24 mouse cellular contexts compared by ENCODE assay signal in the genomic region with DNA sequence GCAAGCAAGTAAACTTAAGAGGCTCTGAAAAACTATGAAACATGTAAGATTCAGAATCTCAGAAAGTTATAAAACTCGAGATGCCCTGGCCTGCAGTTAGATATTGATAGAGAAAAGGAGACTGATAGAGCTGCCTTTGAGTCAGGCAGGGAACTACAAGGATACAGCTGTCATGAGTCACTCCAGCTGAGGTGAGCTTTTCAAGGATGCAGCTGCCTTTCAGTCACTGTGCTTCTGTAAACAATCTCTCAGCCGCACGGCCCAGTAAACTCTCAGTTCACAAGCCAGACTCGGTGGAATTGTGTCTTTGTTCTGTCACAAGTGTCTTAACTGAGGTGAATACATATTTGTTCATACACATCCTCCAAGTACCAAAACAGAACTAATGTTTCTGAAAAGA.
DNase-seq lines count a peak whose midpoint lies in the region; ATAC-seq and TF ChIP-seq lines count a peak whose summit lies in the region.
"Had no signal": no experiment of that assay in that cellular context is flagged by ENCODE, and none has a peak within 500 bp of the region (broad histone marks: within the 10 kb centered on the region; RNA-seq: fewer than 3 reads in every experiment).

No protein-coding gene starts in this region.

- H3K9ac ChIP-seq in lung, postnatal 0 days (replicated peaks; ENCODE audit: low read depth): no peak overlapping the region
- no peak overlapping the region for H3K9ac ChIP-seq in embryonic facial prominence, embryonic 14.5 days (ENCODE audit: low read depth, low read length)
- H3K9ac ChIP-seq: forebrain, embryonic 12.5 days; heart, embryonic 15.5 days; hindbrain, embryonic 15.5 days; limb, embryonic 13.5 days; liver, embryonic 12.5 days had no signal

- no peak overlapping the region for H3K4me3 ChIP-seq in lung, postnatal 0 days (ENCODE audit: low read depth, low read length)
- H3K4me3 ChIP-seq in embryonic facial prominence, embryonic 14.5 days (ENCODE audit: low read depth, low read length): no peak overlapping the region
- H3K4me3 ChIP-seq: forebrain, embryonic 12.5 days; heart, embryonic 15.5 days; hindbrain, embryonic 15.5 days; limb, embryonic 13.5 days; liver, embryonic 12.5 days had no signal

- no peak for TF ChIP-seq CTCF in lung, postnatal 0 days (IDR thresholded peaks at IDR 0.05)

- no peaks in the 10 kb centered on the region for H3K9me3 ChIP-seq in lung, postnatal 0 days (ENCODE audit: low read length)
- no peaks in the 10 kb centered on the region for H3K9me3 ChIP-seq in embryonic facial prominence, embryonic 14.5 days (ENCODE audit: control insufficient read depth, low read length)
- H3K9me3 ChIP-seq: forebrain, embryonic 12.5 days; heart, embryonic 15.5 days; hindbrain, embryonic 15.5 days; limb, embryonic 13.5 days; liver, embryonic 12.5 days had no signal

- no peak overlapping the region for H3K27ac ChIP-seq in lung, postnatal 0 days (ENCODE audit: low read length)
- H3K27ac ChIP-seq in embryonic facial prominence, embryonic 14.5 days (replicated peaks; ENCODE audit: low read depth, low read length): no peak overlapping the region
- H3K27ac ChIP-seq: forebrain, embryonic 12.5 days; heart, embryonic 15.5 days; hindbrain, embryonic 15.5 days; limb, embryonic 13.5 days; liver, embryonic 12.5 days had no signal

- no peak overlapping the region for H3K4me2 ChIP-seq in lung, postnatal 0 days (replicated peaks; ENCODE audit: low read depth, low read length)
- H3K4me2 ChIP-seq in embryonic facial prominence, embryonic 14.5 days (ENCODE audit: low read depth, low read length): no peak overlapping the region
- H3K4me2 ChIP-seq: forebrain, embryonic 12.5 days; heart, embryonic 15.5 days; hindbrain, embryonic 15.5 days; limb, embryonic 13.5 days; liver, embryonic 12.5 days had no signal

- WGBS in lung, postnatal 0 days: 10% methylated on average over 4 of the region's 4 CpGs
- 28% methylated on average over 4 of the region's 4 CpGs for WGBS in embryonic facial prominence, embryonic 14.5 days

- no peak for TF ChIP-seq EP300 in lung, postnatal 0 days (IDR thresholded peaks at IDR 0.05)

- H3K4me1 ChIP-seq in lung, postnatal 0 days (ENCODE audit: insufficient read depth, low read depth, low read length): no peaks in the 10 kb centered on the region
- peaks cover 7% of the 10 kb centered on the region for H3K4me1 ChIP-seq in embryonic facial prominence, embryonic 14.5 days (ENCODE audit: control insufficient read depth, insufficient read depth, low read length)
- H3K4me1 ChIP-seq: forebrain, embryonic 12.5 days; hindbrain, embryonic 15.5 days had no signal

- ATAC-seq in lung, postnatal 0 days: peak; percentile 55; the same call in 1 of the 2 replicates
- no peak for ATAC-seq in embryonic facial prominence, embryonic 14.5 days (ENCODE audit: low read depth)
- ATAC-seq: CD4-positive, CD25-positive, alpha-beta regulatory T cell, adult 4 months; intestine, embryonic 16.5 days; liver, embryonic 12.5 days had no signal

- H3K27me3 ChIP-seq in lung, postnatal 0 days (replicated peaks; ENCODE audit: insufficient read depth, low read length): no peaks in the 10 kb centered on the region
- H3K27me3 ChIP-seq in embryonic facial prominence, embryonic 14.5 days (replicated peaks; ENCODE audit: control insufficient read depth, insufficient read depth, low read length): no peaks in the 10 kb centered on the region
- H3K27me3 ChIP-seq: forebrain, embryonic 12.5 days; heart, embryonic 15.5 days; hindbrain, embryonic 15.5 days; limb, embryonic 13.5 days; liver, embryonic 12.5 days had no signal

- H3K36me3 ChIP-seq in lung, postnatal 0 days (ENCODE audit: insufficient read depth, low read length): no peaks in the 10 kb centered on the region
- no peaks in the 10 kb centered on the region for H3K36me3 ChIP-seq in embryonic facial prominence, embryonic 14.5 days (ENCODE audit: control insufficient read depth, insufficient read depth, low read length)
- H3K36me3 ChIP-seq: forebrain, embryonic 12.5 days; heart, embryonic 15.5 days; hindbrain, embryonic 15.5 days; limb, embryonic 13.5 days; liver, embryonic 12.5 days had no signal

- intact Hi-C loops in heart, postnatal 10 days (cut with DNase I): no loop called here

- DNase-seq in adrenal gland, adult (ENCODE audit: inconsistent age in 2 of 2, low spot score in 1 of 2): peak; percentile 28 to 80
- DNase-seq in adrenal gland, postnatal 4 days (ENCODE audit: low spot score in 2 of 2): no peak
- DNase-seq in lung, postnatal 0 days (ENCODE audit: low spot score): peak; percentile 43
- DNase-seq in lung, postnatal 36 days: no peak
- peak; percentile 35 to 37 for DNase-seq in adrenal gland, postnatal 36 days
- peak; percentile 50 for DNase-seq in embryonic facial prominence, embryonic 14.5 days (ENCODE audit: low spot score)
- DNase-seq in heart, postnatal 10 days: no peak
- DNase-seq in kidney, postnatal 14 days: no peak
- DNase-seq: cerebellum, adult 18-20 months; cerebellum, postnatal 14 days; gastrocnemius, postnatal 25 days; kidney, adult 9 months; kidney, postnatal 36 days; lung, adult 2 months; midbrain, embryonic 14.5 days; right cerebral cortex, postnatal 25 days; spleen, adult 18-20 months had no signal

Comparison
In these comparisons a context has a peak if more than half of its experiments do, and no peak if none do; other contexts are left out.
1. DNase-seq: peak in adrenal gland, adult (2 of 2), lung, postnatal 0 days (single experiment), adrenal gland, postnatal 36 days (2 of 2) and embryonic facial prominence, embryonic 14.5 days (single experiment); none in adrenal gland, postnatal 4 days (0 of 2), lung, postnatal 36 days (single experiment), heart, postnatal 10 days (0 of 2) and kidney, postnatal 14 days (single experiment).